ENCODE assay signal across 1 mouse cellular context in the genomic region with DNA sequence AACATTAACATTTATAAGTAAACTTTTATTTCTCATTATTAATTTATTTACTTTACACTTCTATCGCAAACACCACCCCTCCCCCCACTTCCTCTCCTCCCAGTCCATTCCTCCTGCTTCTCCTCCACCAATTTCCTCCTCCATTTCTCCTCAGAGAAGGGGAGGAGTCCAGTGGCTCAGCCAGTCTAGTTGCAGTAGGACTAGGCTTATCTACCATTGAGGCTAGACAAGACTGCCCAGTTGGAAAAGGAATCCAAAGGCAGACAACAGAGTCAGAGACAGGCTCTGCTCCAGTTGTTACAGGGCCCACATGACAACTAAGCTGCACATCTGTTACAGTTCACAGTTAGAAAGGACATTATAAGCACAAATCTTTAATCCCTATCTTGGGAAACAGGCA.
TF ChIP-seq lines count a peak whose summit lies in the region.

No protein-coding gene starts in this region.

TF ChIP-seq in MEL, 35 proteins besides CTCF, POLR2A, EP300 and RAD21 (continued from another document):
- TF ChIP-seq ELF1 (IDR thresholded peaks at IDR 0.05; ENCODE audit: low read depth, low read length) = no peak
- TF ChIP-seq MEF2A (IDR thresholded peaks at IDR 0.05; ENCODE audit: extremely low read depth, insufficient replicate concordance, low read depth, low read length, poor library complexity, severe bottlenecking) = no peak
- TF ChIP-seq JUND (IDR thresholded peaks at IDR 0.05; ENCODE audit: low read depth, low read length) = no peak
- no peak for TF ChIP-seq MAX (IDR thresholded peaks at IDR 0.05; ENCODE audit: low read length)
- no peak for TF ChIP-seq USF1 (IDR thresholded peaks at IDR 0.05; ENCODE audit: low read depth, low read length)
- no peak for TF ChIP-seq ZMIZ1 (IDR thresholded peaks at IDR 0.05; ENCODE audit: low read depth, low read length)
- no peak for TF ChIP-seq HCFC1 (IDR thresholded peaks at IDR 0.05; ENCODE audit: low read depth, low read length)
- no peak for TF ChIP-seq KAT2A (conservative IDR thresholded peaks at IDR 0.05; ENCODE audit: low read depth, low read length)
